ENCODE assay signal across 8 mouse cellular contexts in the genomic region with DNA sequence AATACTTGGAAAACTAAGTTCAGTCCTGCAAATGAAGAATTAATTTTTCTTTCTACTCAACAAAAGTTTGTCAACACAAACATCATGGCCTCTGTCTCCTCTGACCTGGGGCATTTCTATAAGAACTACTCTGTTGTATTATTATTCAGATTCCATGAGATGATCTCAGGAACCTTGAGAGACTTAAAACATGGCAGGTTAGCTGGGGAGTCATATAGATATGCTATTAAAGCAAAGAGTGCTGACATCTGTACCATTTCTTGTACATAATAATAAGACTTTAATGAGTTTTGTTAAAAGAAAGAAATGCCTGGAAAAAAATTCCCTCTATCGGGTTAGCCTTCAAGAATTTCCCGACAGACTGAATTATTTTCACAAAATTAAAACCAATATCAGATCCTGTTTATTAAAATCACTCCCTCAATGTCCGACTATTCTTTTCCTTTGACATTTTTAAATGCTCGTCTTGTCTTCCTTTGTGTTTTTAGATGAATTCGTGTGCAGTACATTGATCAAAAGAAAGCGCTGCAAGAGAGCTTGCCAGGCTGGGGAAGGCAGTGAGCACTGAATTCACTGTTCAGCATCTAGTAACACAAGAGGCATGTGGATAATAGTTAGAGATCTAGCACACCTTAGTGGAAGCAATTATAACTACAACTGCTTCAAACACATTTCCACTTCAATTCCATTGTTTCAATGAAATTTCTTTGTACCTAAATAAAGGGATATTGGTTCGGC.
DNase-seq lines count a peak whose midpoint lies in the region; ATAC-seq and TF ChIP-seq lines count a peak whose summit lies in the region.

No protein-coding gene starts in this region.

- TF ChIP-seq CTCF in Patski (IDR thresholded peaks at IDR 0.05): peak; percentile 52
- TF ChIP-seq CTCF in heart, postnatal 0 days (IDR thresholded peaks at IDR 0.05; ENCODE audit: low read depth): peak; percentile 71

- H3K9ac ChIP-seq in heart, postnatal 0 days (replicated peaks; ENCODE audit: low read depth, low read length): no peak overlapping the region
- H3K9ac ChIP-seq in midbrain, embryonic 15.5 days: no peak overlapping the region

- 56% methylated on average over 7 of the region's 7 CpGs for WGBS in embryonic facial prominence, embryonic 10.5 days
- 32% methylated on average over 7 of the region's 7 CpGs for WGBS in heart, postnatal 0 days
- WGBS in midbrain, embryonic 15.5 days: 11% methylated on average over 7 of the region's 7 CpGs

- no peaks in the 10 kb centered on the region for H3K36me3 ChIP-seq in embryonic facial prominence, embryonic 10.5 days (replicated peaks)
- no peaks in the 10 kb centered on the region for H3K36me3 ChIP-seq in heart, postnatal 0 days (replicated peaks; ENCODE audit: control insufficient read depth, insufficient read depth, low read length)
- H3K36me3 ChIP-seq in midbrain, embryonic 15.5 days (replicated peaks): no peaks in the 10 kb centered on the region

- POLR2A ChIA-PET in Patski (lab: Charles Lee): no interaction called here

- no peak for TF ChIP-seq EP300 in heart, postnatal 0 days (IDR thresholded peaks at IDR 0.05; ENCODE audit: low read depth)

- H3K9me3 ChIP-seq in embryonic facial prominence, embryonic 10.5 days: no peaks in the 10 kb centered on the region
- H3K9me3 ChIP-seq in heart, postnatal 0 days (replicated peaks; ENCODE audit: control insufficient read depth, low read length): no peaks in the 10 kb centered on the region
- H3K9me3 ChIP-seq in midbrain, embryonic 15.5 days: no peaks in the 10 kb centered on the region

- H3K27me3 ChIP-seq in Patski: peaks cover 63% of the 10 kb centered on the region
- no peaks in the 10 kb centered on the region for H3K27me3 ChIP-seq in embryonic facial prominence, embryonic 10.5 days (replicated peaks; ENCODE audit: low read depth, poor library complexity, severe bottlenecking)
- H3K27me3 ChIP-seq in heart, postnatal 0 days (ENCODE audit: control insufficient read depth, insufficient read depth, low read length): no peaks in the 10 kb centered on the region
- no peaks in the 10 kb centered on the region for H3K27me3 ChIP-seq in midbrain, embryonic 15.5 days (replicated peaks)

- H3K4me2 ChIP-seq in heart, postnatal 0 days (ENCODE audit: low read depth, low read length): no peak overlapping the region
- H3K4me2 ChIP-seq in midbrain, embryonic 15.5 days: peak overlapping the region; percentile 24; the same call in 1 of the 2 replicates

- H3K4me1 ChIP-seq in embryonic facial prominence, embryonic 10.5 days: 0 out of 2 replicates have a peak, but pooled peaks cover 3% of the 10 kb centered on the region
- H3K4me1 ChIP-seq in heart, postnatal 0 days (ENCODE audit: control insufficient read depth, insufficient read depth): no peaks in the 10 kb centered on the region
- H3K4me1 ChIP-seq in midbrain, embryonic 15.5 days: peaks cover 7% of the 10 kb centered on the region

- peak; percentile 47 for ATAC-seq in Patski
- ATAC-seq in heart, postnatal 0 days (ENCODE audit: insufficient read depth, low read depth): peak; percentile 49; the same call in 1 of the 2 replicates
- ATAC-seq in midbrain, embryonic 15.5 days (replicated peaks): peak; percentile 98
- ATAC-seq in megakaryocyte, adult 5-6 weeks (ENCODE audit: poor library complexity, severe bottlenecking): no peak

- CTCF ChIA-PET in Patski (lab: Charles Lee): interaction anchor here (0.8 to 1.7 kb wide), 5 partner anchors 8 to 1032 kb away, joined by 3 to 8 read pairs (median 3); no protein-coding TSS in a partner anchor

- no peak overlapping the region for H3K4me3 ChIP-seq in embryonic facial prominence, embryonic 10.5 days
- H3K4me3 ChIP-seq in heart, postnatal 0 days (ENCODE audit: low read depth, low read length): no peak overlapping the region
- no peak overlapping the region for H3K4me3 ChIP-seq in midbrain, embryonic 15.5 days

- in situ Hi-C loops in Patski (cut with MboI; ENCODE audit: low pct_unique_long_range_greater_than_20kb): loop anchor here (5.0 to 25.0 kb wide), 3 partner anchors 619 to 1029 kb away; no protein-coding TSS in a partner anchor

- H3K27ac ChIP-seq in embryonic facial prominence, embryonic 10.5 days (replicated peaks): no peak overlapping the region
- H3K27ac ChIP-seq in heart, postnatal 0 days (ENCODE audit: low read depth): no peak overlapping the region
- peak overlapping the region; percentile 76 for H3K27ac ChIP-seq in midbrain, embryonic 15.5 days

- DNase-seq in 3134 (ENCODE audit: extremely low read depth, insufficient read length, low spot score) (peak; percentile 5), Patski (ENCODE audit: low read depth, low spot score) (no peak)
- DNase-seq in embryonic facial prominence, embryonic 10.5 days (ENCODE audit: low spot score): peak; percentile 15
- DNase-seq in heart, postnatal 0 days (ENCODE audit: low spot score): peak; percentile 63
- DNase-seq in layer of hippocampus, adult 9-11 months: peak; percentile 69
- no peak for DNase-seq in B cell, adult 2 months

Comparison
In these comparisons a context has a peak if more than half of its experiments do, and no peak if none do; other contexts are left out.
1. DNase-seq: peak in 3134 (single experiment), embryonic facial prominence, embryonic 10.5 days (single experiment), heart, postnatal 0 days (single experiment) and layer of hippocampus, adult 9-11 months (single experiment); none in Patski (single experiment) and B cell, adult 2 months (0 of 2).